Mouse (Mus musculus): Measurements from ENCODE around the gene Gsta4.
"Not testable (repeated sequence)": the region's sequence is repeated elsewhere in the genome, so short reads cannot be mapped to it uniquely, and the experiment has no call there.

DNA sequence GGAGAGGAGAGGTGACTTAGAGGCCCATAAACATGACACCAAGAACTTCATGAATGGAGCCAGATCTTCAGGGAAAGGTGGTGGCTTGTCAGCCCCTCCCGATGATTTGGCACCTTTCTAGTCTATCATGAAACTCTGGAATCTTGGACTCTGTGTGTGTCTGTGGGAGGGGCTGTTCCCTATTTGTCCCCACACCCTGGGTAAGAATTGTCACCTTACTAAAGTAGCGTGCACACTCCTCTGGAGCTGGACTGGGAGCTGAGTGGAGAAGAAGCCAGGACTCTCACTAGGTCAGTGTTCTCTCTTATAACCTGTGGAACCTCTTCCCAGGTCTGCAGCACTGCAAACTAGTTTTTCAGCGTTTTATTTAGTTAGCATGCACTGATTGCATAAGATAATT is 74.3 kb downstream of the Gsta4 start, which contains the start of gene Gm3776:
- TF ChIP-seq CTCF, POLR2A (IDR thresholded peaks at IDR 0.05; ENCODE audit: extremely low read depth, insufficient read depth, low read length): not testable (repeated sequence)

Measured in cortical plate, adult 2 months (tissue).